Mouse (Mus musculus) heart, adult 2 months (tissue): ENCODE data around the gene Zdhhc16. TPM values are rescaled to one million over a fixed set of nuclear protein-coding genes. Genes with fewer than 3 reads are reported as not detected.
A peak's percentile ranks its signal among the peaks of the same experiment; 100 is the strongest.

Experiments used
- DNase-seq, 2 experiments: peaks; one replicate each; pipeline ENCODE4 v3.0.0; 2021
- H3K27ac ChIP-seq: fragments of 200-600 bp; 2 replicates; pipeline ENCODE4 v1.8.1; 2022
- H3K27me3 ChIP-seq: fragments of 200-500 bp; 2 replicates; pipeline ENCODE4 v1.6.1; 2012; ENCODE audit warnings: mild to moderate bottlenecking, low read length, inconsistent platforms, mixed read lengths; ENCODE audit not compliant: control insufficient read depth, insufficient read depth
- H3K36me3 ChIP-seq: fragments of 200-500 bp; 2 replicates; pipeline ENCODE4 v1.6.1; 2012; ENCODE audit warnings: low read length, inconsistent platforms; ENCODE audit not compliant: control insufficient read depth, insufficient read depth
- H3K4me1 ChIP-seq: fragments of 200-500 bp; 2 replicates; pipeline ENCODE4 v1.6.1; 2011; ENCODE audit warnings: low read length; ENCODE audit not compliant: control insufficient read depth, insufficient read depth
- H3K4me3 ChIP-seq: fragments of 200-600 bp; 2 replicates; pipeline ENCODE4 v1.8.1; 2022
- H3K79me2 ChIP-seq: fragments of 200-500 bp; replicated peaks from 2 replicates; pipeline ENCODE4 v1.6.1; 2012; ENCODE audit warnings: mild to moderate bottlenecking, inconsistent platforms, low read length, moderate library complexity, mixed read lengths; ENCODE audit not compliant: control insufficient read depth, insufficient read depth
- H3K9ac ChIP-seq: fragments of 200-500 bp; 2 replicates; pipeline ENCODE4 v1.6.1; 2012; ENCODE audit warnings: low read depth, mild to moderate bottlenecking, control low read depth, inconsistent platforms, low read length, mixed read lengths
- CTCF ChIP-seq: fragments of 200-600 bp; IDR thresholded peaks from 2 replicates; pipeline ENCODE4 v1.8.1; 2022; ENCODE audit warnings: antibody characterized with exemption, mild to moderate bottlenecking, moderate library complexity
- EP300 ChIP-seq: fragments of 200-500 bp; IDR thresholded peaks from 2 replicates; pipeline ENCODE4 v1.6.1; 2011; ENCODE audit warnings: low read depth, low read length, control low read depth; ENCODE audit not compliant: insufficient read depth
- POLR2A ChIP-seq: fragments of 200-500 bp; IDR thresholded peaks from 2 replicates; pipeline ENCODE4 v1.6.1; 2011; ENCODE audit warnings: mild to moderate bottlenecking, low read depth, low read length, control low read depth; ENCODE audit not compliant: insufficient read depth
- WGBS: fragments of 180-500 bp; shearing (Covaris S2); methylation state at CpG from one replicate; pipeline ENCODE4 v1.1.7; 2018; 5-methylcytosine and 5-hydroxymethylcytosine counted together
- intact Hi-C: fragments of 180-260 bp; cut with DNase I; formaldehyde crosslinking; loops from one replicate; pipeline ENCODE4 v1.15.1; 2025
- polyA plus RNA-seq: library from polyadenylated mRNA; depleted of rRNA; stranded (reverse); fragments of >200 nt; gene quantifications from 2 replicates; pipeline ENCODE4 v1.2.3, GENCODE M21; 2012
- total RNA-seq, 2 experiments: library from RNA; stranded (reverse); gene quantifications; 2 replicates each; pipeline ENCODE4 v1.2.3; 2021

Zdhhc16 gene
- total and polyA plus RNA-seq, 3 experiments, result 12.3 to 40.3 (median 14.6) TPM

GRCm38 (mm10) chr19:41906311-41907078 is 26.8 kb upstream of the Zdhhc16 start:
- H3K27me3 ChIP-seq, result no peaks in the 10 kb centered on the region
- whole genome bisulfite sequencing, result 41% methylated on average over 6 of the region's 6 CpGs
- no peak overlapping the region for H3K4me3 ChIP-seq
- intact Hi-C loops, result no loop called here
- no peaks in the 10 kb centered on the region for H3K36me3 ChIP-seq
- no peaks in the 10 kb centered on the region for H3K79me2 ChIP-seq
- no peak overlapping the region for H3K27ac ChIP-seq
- DNase-seq, result no peak
- no peak overlapping the region for H3K9ac ChIP-seq
- TF ChIP-seq CTCF, result no peak
- no peak for TF ChIP-seq POLR2A
- no peak for TF ChIP-seq EP300
- H3K4me1 ChIP-seq, result no peaks in the 10 kb centered on the region

GRCm38 (mm10) chr19:41907079-41907760 is 26.1 kb upstream of the Zdhhc16 start:
- intact Hi-C loops, result no loop called here
- no peak for DNase-seq
- no peak overlapping the region for H3K27ac ChIP-seq
- no peaks in the 10 kb centered on the region for H3K27me3 ChIP-seq
- no peaks in the 10 kb centered on the region for H3K4me1 ChIP-seq
- no peaks in the 10 kb centered on the region for H3K36me3 ChIP-seq
- no peaks in the 10 kb centered on the region for H3K79me2 ChIP-seq
- H3K4me3 ChIP-seq, result no peak overlapping the region
- WGBS, result 40% methylated on average over 8 of the region's 8 CpGs
- no peak overlapping the region for H3K9ac ChIP-seq
- TF ChIP-seq POLR2A (no peak), EP300 (no peak), CTCF (no peak)

GRCm38 (mm10) chr19:41908736-41909135 is 24.5 kb upstream of the Zdhhc16 start:
- Histone ChIP-seq H3K4me1 (peaks cover 5% of the 10 kb centered on the region), H3K79me2 (0 out of 2 replicates have a peak, but pooled peaks cover 1% of the 10 kb centered on the region), H3K36me3 (peaks cover 7% of the 10 kb centered on the region), H3K27ac (no peak overlapping the region), H3K9ac (no peak overlapping the region), H3K27me3 (no peaks in the 10 kb centered on the region), H3K4me3 (no peak overlapping the region)
- TF ChIP-seq POLR2A (no peak), EP300 (no peak), CTCF (no peak)
- DNase-seq, result no peak
- WGBS, result 70% methylated on average over 3 of the region's 3 CpGs
- intact Hi-C loops, result no loop called here

- TF ChIP-seq EP300 (no peak), CTCF (no peak), POLR2A (no peak)
- WGBS, result 82% methylated on average over 2 of the region's 2 CpGs
- Histone ChIP-seq H3K4me3 (no peak overlapping the region), H3K36me3 (peaks cover 17% of the 10 kb centered on the region), H3K27ac (no peak overlapping the region), H3K9ac (no peak overlapping the region), H3K4me1 (peaks cover 10% of the 10 kb centered on the region), H3K79me2 (0 out of 2 replicates have a peak, but pooled peaks cover 3% of the 10 kb centered on the region), H3K27me3 (no peaks in the 10 kb centered on the region)
- DNase-seq, result no peak
- intact Hi-C loops, result loop anchor here (5.0 kb wide), 3 partner anchors 63 to 182 kb away; partner anchors contain the start of genes Frat2 and Pi4k2a
Measured at GRCm38 (mm10) chr19:41910396-41910795, 22.9 kb upstream of the Zdhhc16 start.

GRCm38 (mm10) chr19:41911178-41912073 is 21.9 kb upstream of the Zdhhc16 start, which contains the start of gene Pgam1:
Pgam1 (plus strand) TSS chr19:41911923.
- TF ChIP-seq CTCF (no peak), POLR2A (peak; percentile 87)
- H3K27me3 ChIP-seq, result no peaks in the 10 kb centered on the region
- peaks cover 10% of the 10 kb centered on the region for H3K4me1 ChIP-seq
- peak within 1 kb of the TSS; percentile 71 for H3K4me3 ChIP-seq
- peaks cover 23% of the 10 kb centered on the region for H3K36me3 ChIP-seq
- H3K79me2 ChIP-seq, result 0 out of 2 replicates have a peak, but pooled peaks cover 3% of the 10 kb centered on the region
- peak within 1 kb of the TSS; percentile 81 for H3K9ac ChIP-seq
- 3% methylated on average over 52 of the region's 54 CpGs for WGBS
- peak within 1 kb of the TSS; percentile 98 for H3K27ac ChIP-seq
- peak; percentile 95 to 97 for DNase-seq
- intact Hi-C loops, result loop anchor here (2.0 to 5.0 kb wide), 4 partner anchors 21 to 181 kb away; partner anchors contain the start of genes Exosc1, Frat2, Pi4k2a and Zdhhc16
